Mouse (Mus musculus) mature B cell (primary cell): ENCODE data around the gene Slc17a3.

Experiments used
- in situ Hi-C: fragments of 300-500 bp; cut with MboI; formaldehyde crosslinking; loops from 2 replicates; pipeline ENCODE4 v1.14.3; 2019

Gene Slc17a3

DNA sequence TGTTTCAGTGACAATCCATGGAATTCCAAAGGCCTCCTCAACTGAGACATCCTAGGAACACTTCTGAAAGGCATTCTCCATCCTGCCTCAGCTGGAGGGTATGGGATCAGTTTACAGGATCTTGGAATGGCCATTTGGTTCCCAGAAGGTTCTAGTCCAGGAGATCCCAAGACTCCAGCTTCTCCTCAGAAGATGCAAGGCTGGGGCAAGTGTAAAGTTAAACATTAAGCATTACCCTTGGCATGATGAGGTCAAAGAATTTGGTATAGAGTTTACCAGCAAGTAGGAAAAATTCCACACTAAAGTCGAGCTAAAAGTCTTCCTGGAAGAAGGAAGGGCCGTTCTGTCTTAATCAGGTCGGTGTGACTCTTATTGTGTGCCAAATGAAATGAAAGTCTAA lies 30.8 kb downstream of the Slc17a3 start:
- in situ Hi-C loops = no loop called here

GRCm38 (mm10) chr13:23873141-23873540 lies 33.9 kb downstream of the Slc17a3 start:
- in situ Hi-C loops = no loop called here

GRCm38 (mm10) chr13:23879106-23879505 lies 39.9 kb downstream of the Slc17a3 start:
- in situ Hi-C loops = no loop called here

- in situ Hi-C loops = no loop called here
Observed at GRCm38 (mm10) chr13:23879636-23880035, 40.4 kb downstream of the Slc17a3 start.

DNA sequence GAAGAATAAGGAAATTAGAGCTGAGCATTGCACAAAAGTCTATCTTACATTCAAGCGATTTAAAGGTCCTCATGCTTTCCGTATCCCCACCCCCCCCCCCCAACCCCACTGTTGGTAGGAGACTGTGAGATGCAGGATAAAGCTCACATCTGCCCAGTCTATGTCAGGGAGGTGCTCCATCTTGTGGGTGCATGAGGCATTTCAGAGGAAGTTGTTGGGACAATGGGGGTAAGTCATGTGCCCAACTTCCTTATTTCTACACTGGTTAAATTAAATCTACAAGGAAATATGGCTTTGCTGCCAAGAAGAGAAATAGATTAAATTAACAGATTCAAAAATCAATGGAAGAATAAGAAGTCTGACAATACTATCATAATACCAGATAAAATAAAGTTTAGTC lies 46.3 kb downstream of the Slc17a3 start:
- in situ Hi-C loops = no loop called here

DNA sequence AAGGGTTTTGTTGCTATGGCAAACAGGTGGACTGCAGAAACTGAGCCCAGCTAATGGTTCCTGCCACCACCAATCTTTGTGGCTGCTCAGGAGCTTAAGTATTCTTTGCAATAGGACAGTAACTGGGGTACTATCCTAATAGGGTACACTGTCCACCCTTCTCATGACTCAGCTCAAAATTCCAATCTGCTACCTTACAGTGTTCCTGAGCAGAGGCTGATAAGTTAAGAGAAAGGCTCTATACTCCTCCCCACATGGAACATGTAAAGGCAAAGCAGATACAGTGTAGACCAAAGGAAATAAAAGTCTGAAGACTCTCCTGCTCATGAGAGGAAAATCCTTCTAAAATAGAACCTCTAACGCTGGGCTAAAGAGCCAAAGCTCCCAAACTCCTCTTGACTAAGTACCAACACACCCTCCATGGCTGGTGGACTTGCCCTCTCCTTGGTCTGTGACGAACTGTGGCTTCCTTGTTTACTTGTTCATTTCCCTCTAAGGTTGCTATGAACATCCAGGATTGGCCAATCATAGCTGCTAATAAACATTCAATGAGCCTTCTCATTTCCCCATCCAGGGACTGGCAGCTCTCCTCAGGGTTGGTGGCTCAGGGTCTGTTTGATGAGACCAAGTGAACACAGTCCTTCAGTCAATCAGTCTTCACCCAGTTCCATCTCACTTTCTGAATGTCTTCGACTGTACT lies 47.9 kb downstream of the Slc17a3 start:
- in situ Hi-C loops = no loop called here

DNA sequence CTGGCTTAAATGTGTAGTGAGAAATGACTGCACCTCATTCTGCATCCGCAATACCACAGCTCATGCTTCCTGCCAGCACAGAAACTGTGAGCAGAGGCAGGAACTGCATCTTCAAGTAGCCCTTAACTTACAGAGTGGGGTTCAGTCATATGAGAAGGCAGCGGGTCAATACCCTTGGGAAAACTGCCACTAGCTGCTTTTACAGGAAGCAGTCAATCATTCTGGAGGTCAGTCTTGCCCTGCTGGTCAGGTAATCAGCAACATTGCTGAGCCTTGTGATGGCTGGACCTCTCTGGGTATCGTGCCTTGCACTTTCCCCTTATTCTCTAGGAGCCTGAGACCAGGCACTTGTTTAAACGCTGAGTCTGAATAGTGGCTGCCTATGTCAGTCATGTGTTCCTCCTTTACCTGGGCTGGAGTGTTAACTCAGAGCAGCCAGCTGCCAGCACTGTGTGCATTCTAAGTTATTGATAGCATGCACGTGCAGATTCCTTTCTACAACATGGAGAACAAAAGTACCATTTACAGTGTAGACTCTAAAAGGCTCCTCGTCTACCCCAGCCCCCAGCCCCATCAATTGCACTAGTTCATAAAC lies 49.9 kb downstream of the Slc17a3 start:
- in situ Hi-C loops = no loop called here

GRCm38 (mm10) chr13:23892592-23893268 lies 53.5 kb downstream of the Slc17a3 start:
- in situ Hi-C loops = no loop called here

DNA sequence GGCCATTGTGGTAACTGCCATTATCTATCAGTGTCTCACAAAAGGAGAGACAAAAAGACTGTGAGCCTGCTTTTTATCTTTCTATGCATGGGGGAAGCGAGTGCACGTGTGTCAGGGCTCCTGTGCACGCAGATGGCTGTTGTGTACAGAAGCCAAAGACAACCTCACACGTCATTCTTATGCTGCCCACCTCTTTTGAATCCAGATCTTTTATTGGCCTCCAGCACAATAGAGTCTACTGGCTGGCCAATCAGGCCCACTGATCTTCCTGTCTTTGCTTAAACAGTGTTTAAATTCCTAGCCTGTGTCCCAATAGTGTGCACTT lies 54.0 kb downstream of the Slc17a3 start:
- in situ Hi-C loops = no loop called here

DNA sequence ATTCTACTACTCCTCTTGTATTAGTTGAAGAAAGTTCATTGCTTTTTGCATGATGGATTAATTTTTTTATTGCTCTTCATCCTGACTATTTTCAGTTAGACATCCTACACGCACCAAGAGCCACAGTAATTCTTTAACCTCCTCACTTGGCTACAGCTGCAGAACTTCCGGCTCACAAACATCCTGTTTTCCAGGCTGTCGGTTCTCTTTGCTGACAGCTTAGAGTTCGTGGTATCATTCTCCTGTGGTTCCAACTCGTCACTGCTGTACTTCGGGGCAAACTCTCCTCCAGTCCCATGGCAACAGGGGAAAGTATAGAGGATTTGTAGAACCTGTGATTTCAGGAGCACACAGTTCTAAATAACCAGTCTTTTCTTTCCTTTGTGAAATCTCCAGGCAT lies 59.0 kb downstream of the Slc17a3 start:
- in situ Hi-C loops = no loop called here

GRCm38 (mm10) chr13:23906906-23907305 lies 67.7 kb downstream of the Slc17a3 start:
- in situ Hi-C loops = no loop called here

DNA sequence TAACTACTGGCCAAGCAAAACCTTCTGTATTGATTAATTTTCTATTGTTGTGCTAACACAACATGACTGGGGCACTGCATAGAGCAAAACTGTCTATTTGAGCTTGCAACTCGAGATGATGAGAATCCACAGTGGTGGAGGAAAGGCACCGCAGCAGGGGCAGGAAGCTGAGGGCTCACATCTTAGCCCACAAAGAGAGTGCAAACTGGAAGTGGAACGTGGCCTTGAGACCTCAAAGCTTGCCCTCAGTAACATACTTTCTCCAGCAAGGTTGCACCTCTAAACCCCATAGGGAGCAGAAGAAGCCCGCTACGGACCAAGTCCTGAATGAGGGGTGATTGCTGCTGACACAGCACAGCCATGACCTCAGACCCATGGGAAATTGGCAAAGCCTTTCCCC lies 70.9 kb downstream of the Slc17a3 start:
- in situ Hi-C loops = no loop called here
